Mouse (Mus musculus): Measurements from ENCODE around the gene Orai3.
"Not testable (repeated sequence)": the region's sequence is repeated elsewhere in the genome, so short reads cannot be mapped to it uniquely, and the experiment has no call there.

Orai3 gene

GRCm38 (mm10) chr7:127769651-127770038 lies at the start of gene Orai3:
Gene Orai3, plus strand, starts transcription at chr7:127769815.
- peak; percentile 72 to 76 for DNase-seq (ENCODE audit: low spot score in 2 of 2)

GRCm38 (mm10) chr7:127725490-127725889 lies 44.1 kb upstream of the Orai3 start:
- no peak for DNase-seq (ENCODE audit: low spot score in 2 of 2)

GRCm38 (mm10) chr7:127725924-127726323 lies 43.7 kb upstream of the Orai3 start:
- DNase-seq (ENCODE audit: low spot score in 2 of 2) = no peak

GRCm38 (mm10) chr7:127727898-127728297 lies 41.7 kb upstream of the Orai3 start:
- no peak for DNase-seq (ENCODE audit: low spot score in 2 of 2)

- no peak for DNase-seq (ENCODE audit: low spot score in 2 of 2)
Observed at GRCm38 (mm10) chr7:127730170-127730569, 39.4 kb upstream of the Orai3 start.

GRCm38 (mm10) chr7:127732066-127732465 lies 37.5 kb upstream of the Orai3 start, which contains the start of gene Ctf2:
Gene Ctf2, minus strand, starts transcription at chr7:127732166.
- DNase-seq (ENCODE audit: low spot score in 2 of 2) = not testable (repeated sequence)

GRCm38 (mm10) chr7:127744366-127745045 lies 25.1 kb upstream of the Orai3 start, which contains the start of gene Fbxl19:
Gene Fbxl19, plus strand, starts transcription at chr7:127744543.
- peak; percentile 61 to 71 for DNase-seq (ENCODE audit: low spot score in 2 of 2)

- DNase-seq (ENCODE audit: low spot score in 2 of 2) = peak; percentile 76 to 87
Observed at GRCm38 (mm10) chr7:127745251-127745651, 24.4 kb upstream of the Orai3 start.

- DNase-seq (ENCODE audit: low spot score in 2 of 2) = peak; percentile 89 to 94
Observed at GRCm38 (mm10) chr7:127745652-127746493, 23.7 kb upstream of the Orai3 start.

- no peak for DNase-seq (ENCODE audit: low spot score in 2 of 2)
Observed at GRCm38 (mm10) chr7:127746494-127747491, 22.8 kb upstream of the Orai3 start.

- no peak for DNase-seq (ENCODE audit: low spot score in 2 of 2)
Observed at GRCm38 (mm10) chr7:127747559-127748234, 21.9 kb upstream of the Orai3 start.

GRCm38 (mm10) chr7:127748235-127748560 lies 21.4 kb upstream of the Orai3 start:
- no peak for DNase-seq (ENCODE audit: low spot score in 2 of 2)

- no peak for DNase-seq (ENCODE audit: low spot score in 2 of 2)
Observed at GRCm38 (mm10) chr7:127750131-127751127, 19.2 kb upstream of the Orai3 start.

GRCm38 (mm10) chr7:127751619-127752018 lies 18.0 kb upstream of the Orai3 start:
- no peak for DNase-seq (ENCODE audit: low spot score in 2 of 2)

GRCm38 (mm10) chr7:127752069-127752468 lies 17.5 kb upstream of the Orai3 start:
- DNase-seq (ENCODE audit: low spot score in 2 of 2) = no peak

GRCm38 (mm10) chr7:127753158-127753557 lies 16.5 kb upstream of the Orai3 start:
- no peak for DNase-seq (ENCODE audit: low spot score in 2 of 2)

GRCm38 (mm10) chr7:127753741-127754140 lies 15.9 kb upstream of the Orai3 start:
- DNase-seq (ENCODE audit: low spot score in 2 of 2) = no peak

GRCm38 (mm10) chr7:127759716-127760115 lies 9.9 kb upstream of the Orai3 start:
- DNase-seq (ENCODE audit: low spot score in 2 of 2) = no peak

- no peak for DNase-seq (ENCODE audit: low spot score in 2 of 2)
Observed at GRCm38 (mm10) chr7:127760478-127760877, 9.1 kb upstream of the Orai3 start.

GRCm38 (mm10) chr7:127761026-127761425 lies 8.6 kb upstream of the Orai3 start:
- peak in 1 of 2 experiments; percentile 51 for DNase-seq (ENCODE audit: low spot score in 2 of 2)

All from frontal cortex, postnatal 25 days (tissue).